Mouse (Mus musculus) forebrain, postnatal 0 days (tissue): ENCODE data around the gene Gm3625. TPM values are rescaled to one million over a fixed set of nuclear protein-coding genes. Genes with fewer than 3 reads are reported as not detected.
A peak's percentile ranks its signal among the peaks of the same experiment; 100 is the strongest.
"Not testable (repeated sequence)": the region's sequence is repeated elsewhere in the genome, so short reads cannot be mapped to it uniquely, and the experiment has no call there.

ENCODE experiments used
- ATAC-seq: fragments of 200-750 bp; cut with Nextera tagmentation; 2 replicates; pipeline ENCODE4 v1.8.0; 2017; ENCODE audit warnings: mild to moderate bottlenecking, moderate library complexity
- DNase-seq: peaks from one replicate; pipeline ENCODE4 v3.0.0-alpha.2; 2015
- H3K27ac ChIP-seq: fragments of 300-500 bp; sonication (generic); 2 replicates; pipeline ENCODE4 v1.5.1; 2014; ENCODE audit warnings: low read depth, mild to moderate bottlenecking, antibody characterized with exemption, low read length, moderate library complexity, mixed read lengths
- H3K27me3 ChIP-seq: fragments of 300-500 bp; sonication (generic); 2 replicates; pipeline ENCODE4 v1.6.1; 2014; ENCODE audit warnings: mild to moderate bottlenecking, low read length, mixed read lengths; ENCODE audit not compliant: insufficient read depth
- H3K36me3 ChIP-seq: fragments of 300-500 bp; sonication (generic); 2 replicates; pipeline ENCODE4 v1.6.1; 2014; ENCODE audit warnings: mild to moderate bottlenecking, moderate library complexity; ENCODE audit not compliant: insufficient read depth
- H3K4me1 ChIP-seq: fragments of 300-500 bp; sonication (generic); 2 replicates; pipeline ENCODE4 v1.6.1; 2014; ENCODE audit warnings: antibody characterized with exemption; ENCODE audit not compliant: insufficient read depth
- H3K4me2 ChIP-seq: fragments of 300-500 bp; sonication (generic); 2 replicates; pipeline ENCODE4 v1.6.1; 2014; ENCODE audit warnings: low read depth, mild to moderate bottlenecking, moderate library complexity
- H3K4me3 ChIP-seq: fragments of 300-500 bp; sonication (generic); 2 replicates; pipeline ENCODE4 v1.5.1; 2014; ENCODE audit warnings: low read depth, low read length, mixed read lengths
- H3K9ac ChIP-seq: fragments of 300-500 bp; sonication (generic); 2 replicates; pipeline ENCODE4 v1.6.1; 2014; ENCODE audit warnings: mild to moderate bottlenecking
- H3K9me3 ChIP-seq: fragments of 300-500 bp; sonication (generic); 2 replicates; pipeline ENCODE4 v1.6.1; 2016; ENCODE audit warnings: low read length
- CTCF ChIP-seq: sonication (generic); IDR thresholded peaks from 2 replicates; pipeline ENCODE4 v1.5.1; 2016; ENCODE audit warnings: antibody characterized with exemption, control low read depth, low read depth
- WGBS: fragments of 180-500 bp; shearing (Covaris S2); extraction: QIAGEN DNeasy Blood & Tissue Kit; methylation state at CpG from one replicate; pipeline ENCODE4 v1.1.7; 2014; 5-methylcytosine and 5-hydroxymethylcytosine counted together
- polyA plus RNA-seq: library from polyadenylated mRNA; unstranded; fragments of >200 nt; fragmentation: Nextera tagmentation; extraction: Ambion mirVana; gene quantifications from 2 replicates; pipeline ENCODE4 v1.2.1, GENCODE M21; 2015
- total RNA-seq: library from RNA; depleted of rRNA; stranded (reverse); fragments of >200 nt; gene quantifications from 2 replicates; pipeline ENCODE4 v1.2.3, GENCODE M21; 2014

Gene Gm3625
- total and polyA plus RNA-seq, 2 experiments from 2014 or later = not detected

DNA sequence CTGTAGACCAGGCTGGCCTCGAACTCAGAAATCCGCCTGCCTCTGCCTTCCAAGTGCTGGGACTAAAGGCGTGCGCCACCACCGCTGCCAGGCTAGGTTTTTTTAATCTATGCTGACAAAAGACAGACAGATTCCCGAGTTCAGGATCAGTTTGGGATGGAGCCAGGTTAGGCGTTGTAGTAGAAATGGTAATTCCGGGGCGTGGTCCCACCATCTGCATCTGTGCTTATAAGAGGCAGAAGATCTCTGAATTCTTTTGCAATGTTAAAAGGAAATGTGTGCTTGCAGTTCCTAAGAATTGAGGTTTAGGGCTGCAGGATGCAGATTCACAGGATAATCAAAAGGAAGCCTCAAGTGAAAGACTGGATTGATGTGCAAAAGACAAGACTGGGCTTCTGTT, 35.8 kb downstream of the Gm3625 start:
- H3K4me2 ChIP-seq = no peak overlapping the region
- H3K27me3 ChIP-seq = no peaks in the 10 kb centered on the region
- H3K4me3 ChIP-seq = no peak overlapping the region
- H3K9ac ChIP-seq = no peak overlapping the region
- H3K4me1 ChIP-seq = no peaks in the 10 kb centered on the region
- WGBS = 80% methylated on average over 9 of the region's 9 CpGs
- no peaks in the 10 kb centered on the region for H3K9me3 ChIP-seq
- ATAC-seq = no peak
- no peak for TF ChIP-seq CTCF
- H3K27ac ChIP-seq = no peak overlapping the region
- no peaks in the 10 kb centered on the region for H3K36me3 ChIP-seq
- no peak for DNase-seq

DNA sequence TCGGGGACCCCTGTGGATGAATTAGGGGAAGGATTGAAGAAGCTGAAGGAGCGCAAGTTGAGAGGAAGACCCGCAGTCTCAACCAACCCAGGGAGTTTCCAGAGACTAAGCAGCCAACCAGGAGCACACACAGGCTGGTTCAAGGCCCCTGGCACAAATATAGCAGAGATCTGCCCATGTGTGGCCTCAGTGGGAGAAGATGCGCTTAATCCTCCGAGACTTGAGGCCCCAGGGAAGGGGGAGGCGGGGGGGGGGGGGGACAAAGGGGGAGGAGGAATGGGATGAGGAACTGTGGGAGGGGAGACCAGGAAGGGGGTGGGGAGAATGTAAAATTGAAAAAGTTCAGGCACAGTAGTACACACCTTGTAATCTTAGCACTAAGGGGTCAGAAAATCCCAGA, 37.3 kb downstream of the Gm3625 start:
- 64% methylated on average over 5 of the region's 6 CpGs for WGBS
- TF ChIP-seq CTCF = no peak

DNA sequence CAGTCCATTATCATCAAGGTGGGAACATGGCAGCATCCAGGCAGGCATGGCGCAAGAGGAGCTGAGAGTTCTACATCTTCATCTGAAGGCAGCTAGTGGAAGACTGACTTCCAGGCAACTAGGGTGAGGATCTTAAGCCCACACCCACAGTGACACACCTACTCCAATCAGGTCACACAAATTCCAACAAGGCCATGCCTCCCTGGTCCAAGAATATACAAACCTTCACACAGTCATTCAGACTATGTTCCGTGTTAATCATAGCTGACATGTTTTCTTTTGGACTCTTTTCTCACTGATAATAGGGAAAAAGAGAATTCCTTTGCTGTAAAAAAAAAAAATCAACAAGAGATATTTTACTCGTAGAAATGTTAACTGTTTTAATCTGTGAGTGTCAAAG, 39.0 kb downstream of the Gm3625 start:
- not testable (repeated sequence) for H3K9me3 ChIP-seq, H3K4me3 ChIP-seq, H3K36me3 ChIP-seq, DNase-seq, H3K4me1 ChIP-seq, ATAC-seq, H3K27me3 ChIP-seq, H3K9ac ChIP-seq, H3K4me2 ChIP-seq, H3K27ac ChIP-seq
- WGBS = 87% methylated on average over 3 of the region's 3 CpGs

More for the DNA sequence above, 37.3 kb downstream of the Gm3625 start:
- ATAC-seq (no peak), DNase-seq (no peak)
- Histone ChIP-seq H3K36me3 (no peaks in the 10 kb centered on the region), H3K9me3 (no peaks in the 10 kb centered on the region), H3K4me2 (no peak overlapping the region), H3K4me3 (no peak overlapping the region), H3K27ac (no peak overlapping the region), H3K27me3 (no peaks in the 10 kb centered on the region), H3K9ac (no peak overlapping the region), H3K4me1 (no peaks in the 10 kb centered on the region)

DNA sequence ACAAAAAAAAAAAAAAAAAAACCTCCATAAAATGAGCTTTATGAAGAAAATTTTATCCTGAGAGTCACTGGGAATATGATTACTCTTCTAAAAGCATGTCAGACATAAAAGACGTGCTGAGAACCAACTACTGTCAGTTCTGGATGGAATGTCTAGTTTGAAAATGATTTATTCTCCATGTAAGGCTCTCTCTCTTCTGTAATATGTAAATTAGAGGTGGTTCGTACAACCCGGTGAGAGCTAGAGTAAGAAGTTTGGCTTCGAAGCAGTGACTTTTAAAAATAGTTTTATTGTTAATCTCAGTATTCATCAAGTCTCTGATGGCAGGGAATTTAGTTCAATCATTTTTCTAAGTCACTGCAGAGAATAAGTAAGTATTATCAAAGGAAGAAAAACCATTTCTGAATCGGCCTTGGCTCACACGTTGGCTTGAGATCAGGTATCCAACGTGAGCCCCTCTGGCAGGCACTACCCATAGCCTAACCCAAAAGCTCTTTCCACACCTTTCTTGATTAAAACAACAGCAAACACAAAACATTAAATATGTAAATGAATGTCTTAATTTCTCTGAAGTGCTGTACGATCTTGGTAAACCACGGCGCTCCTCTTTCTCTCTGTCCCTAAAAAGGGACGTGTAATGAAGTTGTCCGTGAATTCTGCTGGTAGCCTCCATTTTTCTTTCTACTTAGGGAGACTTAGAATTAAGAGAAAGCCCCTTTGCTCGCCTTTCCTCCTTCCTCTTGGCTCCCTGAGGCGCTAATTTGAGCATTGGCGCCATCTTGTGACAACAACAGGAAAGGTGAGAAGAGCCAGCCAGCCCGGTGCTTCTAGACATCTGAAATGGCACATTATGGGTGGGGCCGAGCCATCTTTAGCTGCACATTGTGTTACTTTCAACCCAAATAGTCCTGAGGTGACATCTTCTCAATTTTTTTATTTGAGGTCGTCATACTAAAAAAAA, 44.4 kb downstream of the Gm3625 start:
- DNase-seq (peak; percentile 94), ATAC-seq (peak; percentile 92)
- Histone ChIP-seq H3K27me3 (no peaks in the 10 kb centered on the region), H3K4me1 (no peaks in the 10 kb centered on the region), H3K9me3 (no peaks in the 10 kb centered on the region), H3K4me2 (peak overlapping the region; percentile 44), H3K9ac (peak overlapping the region; percentile 39; the same call in 1 of the 2 replicates), H3K27ac (no peak overlapping the region), H3K4me3 (peak overlapping the region; percentile 25), H3K36me3 (no peaks in the 10 kb centered on the region)
- WGBS = 16% methylated on average over 18 of the region's 18 CpGs
- TF ChIP-seq CTCF = peak; percentile 88

DNA sequence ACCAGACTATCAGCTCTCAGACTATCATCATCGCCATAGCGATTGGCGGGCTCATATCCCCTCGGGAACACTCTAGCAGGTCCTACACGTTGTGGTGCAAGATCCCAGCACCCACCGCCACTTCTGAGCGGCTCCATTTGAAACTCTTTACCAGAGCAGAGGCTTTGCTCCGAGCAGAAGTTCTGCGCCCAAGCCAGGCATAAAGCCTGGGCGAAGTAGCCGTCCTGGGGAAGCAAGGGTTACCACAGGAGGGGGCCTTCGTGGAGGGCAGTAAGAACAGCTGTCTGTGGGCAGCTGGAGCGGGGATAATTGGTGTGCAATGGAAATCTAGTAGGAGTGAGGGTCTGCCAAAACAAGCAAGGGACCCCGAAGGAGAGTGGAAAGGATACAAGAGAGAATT, 45.2 kb downstream of the Gm3625 start:
- Histone ChIP-seq H3K9ac (no peak overlapping the region), H3K9me3 (no peaks in the 10 kb centered on the region), H3K4me1 (no peaks in the 10 kb centered on the region), H3K27ac (peak overlapping the region; percentile 35; the same call in 1 of the 2 replicates), H3K36me3 (no peaks in the 10 kb centered on the region), H3K27me3 (no peaks in the 10 kb centered on the region), H3K4me2 (no peak overlapping the region), H3K4me3 (no peak overlapping the region)
- DNase-seq = no peak
- no peak for TF ChIP-seq CTCF
- 53% methylated on average over 14 of the region's 14 CpGs for WGBS
- ATAC-seq = peak; percentile 17; the same call in 1 of the 2 replicates

DNA sequence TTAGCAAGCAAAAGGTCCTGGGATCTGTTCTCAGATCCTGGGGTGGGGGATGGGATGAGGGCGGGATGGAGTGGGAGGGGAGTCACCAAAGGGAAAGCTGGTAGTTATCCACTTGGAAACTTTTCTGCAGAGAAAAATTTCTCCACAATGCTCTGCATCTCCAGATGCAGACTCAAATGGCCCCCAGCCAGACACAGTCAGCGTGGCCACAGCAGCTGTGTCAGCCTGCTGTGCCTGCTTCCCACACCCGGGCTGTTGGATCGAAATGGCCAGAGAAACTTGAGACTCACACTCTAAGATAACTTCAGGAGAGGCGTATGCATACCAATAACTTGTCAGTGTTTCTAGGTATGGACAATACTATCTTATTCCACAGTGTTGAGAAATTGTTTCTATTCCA, 46.2 kb downstream of the Gm3625 start:
- TF ChIP-seq CTCF = no peak
- H3K4me3 ChIP-seq = no peak overlapping the region
- H3K9me3 ChIP-seq = no peaks in the 10 kb centered on the region
- H3K4me2 ChIP-seq = no peak overlapping the region
- WGBS = 74% methylated on average over 5 of the region's 5 CpGs
- ATAC-seq (no peak), DNase-seq (no peak)
- no peaks in the 10 kb centered on the region for H3K4me1 ChIP-seq
- no peak overlapping the region for H3K9ac ChIP-seq
- no peaks in the 10 kb centered on the region for H3K36me3 ChIP-seq
- no peaks in the 10 kb centered on the region for H3K27me3 ChIP-seq
- no peak overlapping the region for H3K27ac ChIP-seq

DNA sequence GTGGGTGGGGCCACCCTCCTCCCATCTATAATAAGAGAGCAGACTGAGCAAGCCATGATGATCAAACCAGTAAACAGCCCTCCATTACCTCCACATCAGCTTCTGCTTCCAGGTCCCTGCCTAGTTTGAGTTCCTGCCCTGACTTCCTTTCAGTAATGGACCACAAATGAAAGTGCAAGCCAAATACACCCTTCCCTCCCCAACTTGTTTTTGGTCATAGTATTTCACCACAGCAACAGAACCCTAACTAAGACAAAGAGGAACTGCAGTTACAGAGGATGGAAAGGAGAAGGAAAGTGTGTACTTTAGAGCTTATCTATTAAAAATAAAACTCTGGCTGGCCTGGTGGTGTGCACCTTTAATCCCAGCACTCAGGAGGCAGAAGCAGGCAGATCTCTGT, 47.3 kb downstream of the Gm3625 start:
- Histone ChIP-seq H3K27me3 (no peaks in the 10 kb centered on the region), H3K9ac (no peak overlapping the region), H3K27ac (no peak overlapping the region), H3K4me2 (no peak overlapping the region), H3K9me3 (no peaks in the 10 kb centered on the region), H3K4me3 (no peak overlapping the region), H3K4me1 (no peaks in the 10 kb centered on the region), H3K36me3 (no peaks in the 10 kb centered on the region)
- no peak for ATAC-seq
- DNase-seq = no peak
- no peak for TF ChIP-seq CTCF
